Mouse (Mus musculus): ENCODE measurements around the gene Nt5c2. TPM values are rescaled to one million over a fixed set of nuclear protein-coding genes. Genes with fewer than 3 reads are reported as not detected.

Nt5c2 gene
- polyA plus RNA-seq, 1 experiment from 2014 or later, result 73.5 TPM

GRCm38 (mm10) chr19:46976743-46977142 is 38.2 kb downstream of the Nt5c2 start:
- H3K4me2 ChIP-seq, result no peak overlapping the region

GRCm38 (mm10) chr19:46975997-46976396 is 39.0 kb downstream of the Nt5c2 start:
- Histone ChIP-seq H3K4me2 (no peak overlapping the region), H3K4me3 (ENCODE audit: low read depth, low read length) (no peak overlapping the region), H3K9me3 (ENCODE audit: control insufficient read depth, low read length) (no peaks in the 10 kb centered on the region), H3K36me3 (ENCODE audit: control insufficient read depth, insufficient read depth, low read length) (no peaks in the 10 kb centered on the region), H3K9ac (ENCODE audit: low read length) (no peak overlapping the region), H3K27ac (ENCODE audit: low read depth, low read length) (no peak overlapping the region), H3K4me1 (ENCODE audit: control insufficient read depth, insufficient read depth, low read length) (peaks cover 12% of the 10 kb centered on the region), H3K27me3 (ENCODE audit: control insufficient read depth, insufficient read depth, low read length) (no peaks in the 10 kb centered on the region)
- ATAC-seq (ENCODE audit: low FRiP score), result no peak
- 92% methylated on average over 8 of the region's 8 CpGs for WGBS
- peak; percentile 68 for DNase-seq (ENCODE audit: low spot score, missing footprints)

More at GRCm38 (mm10) chr19:46976743-46977142, 38.2 kb downstream of the Nt5c2 start:
- ATAC-seq (ENCODE audit: low FRiP score), result no peak
- Histone ChIP-seq H3K4me1 (ENCODE audit: control insufficient read depth, insufficient read depth, low read length) (peaks cover 5% of the 10 kb centered on the region), H3K9ac (ENCODE audit: low read length) (no peak overlapping the region), H3K27me3 (ENCODE audit: control insufficient read depth, insufficient read depth, low read length) (no peaks in the 10 kb centered on the region), H3K36me3 (ENCODE audit: control insufficient read depth, insufficient read depth, low read length) (no peaks in the 10 kb centered on the region), H3K4me3 (ENCODE audit: low read depth, low read length) (no peak overlapping the region), H3K9me3 (ENCODE audit: control insufficient read depth, low read length) (no peaks in the 10 kb centered on the region), H3K27ac (ENCODE audit: low read depth, low read length) (no peak overlapping the region)
- WGBS, result 74% methylated on average over 2 of the region's 2 CpGs
- peak; percentile 62 for DNase-seq (ENCODE audit: low spot score, missing footprints)

GRCm38 (mm10) chr19:46975565-46975964 is 39.4 kb downstream of the Nt5c2 start:
- no peak overlapping the region for H3K27ac ChIP-seq (ENCODE audit: low read depth, low read length)
- no peaks in the 10 kb centered on the region for H3K9me3 ChIP-seq (ENCODE audit: control insufficient read depth, low read length)
- no peak overlapping the region for H3K4me2 ChIP-seq
- H3K4me1 ChIP-seq (ENCODE audit: control insufficient read depth, insufficient read depth, low read length), result peaks cover 13% of the 10 kb centered on the region
- no peaks in the 10 kb centered on the region for H3K36me3 ChIP-seq (ENCODE audit: control insufficient read depth, insufficient read depth, low read length)
- H3K27me3 ChIP-seq (ENCODE audit: control insufficient read depth, insufficient read depth, low read length), result no peaks in the 10 kb centered on the region
- ATAC-seq (ENCODE audit: low FRiP score), result no peak
- no peak overlapping the region for H3K9ac ChIP-seq (ENCODE audit: low read length)
- no peak overlapping the region for H3K4me3 ChIP-seq (ENCODE audit: low read depth, low read length)
- 76% methylated on average over 4 of the region's 4 CpGs for WGBS
- DNase-seq (ENCODE audit: low spot score, missing footprints), result peak; percentile 69

GRCm38 (mm10) chr19:46972159-46972558 is 42.8 kb downstream of the Nt5c2 start:
- Histone ChIP-seq H3K27me3 (ENCODE audit: control insufficient read depth, insufficient read depth, low read length) (no peaks in the 10 kb centered on the region), H3K4me2 (no peak overlapping the region), H3K27ac (ENCODE audit: low read depth, low read length) (peak overlapping the region; percentile 86; the same call in 1 of the 2 replicates), H3K9me3 (ENCODE audit: control insufficient read depth, low read length) (no peaks in the 10 kb centered on the region), H3K4me1 (ENCODE audit: control insufficient read depth, insufficient read depth, low read length) (peaks cover 15% of the 10 kb centered on the region), H3K36me3 (ENCODE audit: control insufficient read depth, insufficient read depth, low read length) (no peaks in the 10 kb centered on the region), H3K9ac (ENCODE audit: low read length) (no peak overlapping the region), H3K4me3 (ENCODE audit: low read depth, low read length) (no peak overlapping the region)
- DNase-seq (ENCODE audit: low spot score, missing footprints) (no peak), ATAC-seq (ENCODE audit: low FRiP score) (no peak)
- WGBS, result 96% methylated on average over 3 of the region's 3 CpGs

- Histone ChIP-seq H3K4me2 (no peak overlapping the region), H3K36me3 (ENCODE audit: control insufficient read depth, insufficient read depth, low read length) (no peaks in the 10 kb centered on the region), H3K27ac (ENCODE audit: low read depth, low read length) (peak overlapping the region; percentile 86), H3K4me3 (ENCODE audit: low read depth, low read length) (no peak overlapping the region), H3K27me3 (ENCODE audit: control insufficient read depth, insufficient read depth, low read length) (no peaks in the 10 kb centered on the region), H3K4me1 (ENCODE audit: control insufficient read depth, insufficient read depth, low read length) (peaks cover 15% of the 10 kb centered on the region), H3K9me3 (ENCODE audit: control insufficient read depth, low read length) (no peaks in the 10 kb centered on the region), H3K9ac (ENCODE audit: low read length) (peak overlapping the region; percentile 53)
- ATAC-seq (ENCODE audit: low FRiP score) (peak; percentile 38; the same call in 1 of the 2 replicates), DNase-seq (ENCODE audit: low spot score, missing footprints) (peak; percentile 87)
- WGBS, result 59% methylated on average over 9 of the region's 9 CpGs
Observed at GRCm38 (mm10) chr19:46971712-46972111, 43.2 kb downstream of the Nt5c2 start.

- Histone ChIP-seq H3K4me3 (ENCODE audit: low read depth, low read length) (no peak overlapping the region), H3K27me3 (ENCODE audit: control insufficient read depth, insufficient read depth, low read length) (no peaks in the 10 kb centered on the region), H3K27ac (ENCODE audit: low read depth, low read length) (peak overlapping the region; percentile 86), H3K36me3 (ENCODE audit: control insufficient read depth, insufficient read depth, low read length) (no peaks in the 10 kb centered on the region), H3K4me1 (ENCODE audit: control insufficient read depth, insufficient read depth, low read length) (peaks cover 15% of the 10 kb centered on the region), H3K9me3 (ENCODE audit: control insufficient read depth, low read length) (no peaks in the 10 kb centered on the region), H3K9ac (ENCODE audit: low read length) (peak overlapping the region; percentile 53), H3K4me2 (no peak overlapping the region)
- peak; percentile 90 for DNase-seq (ENCODE audit: low spot score, missing footprints)
- WGBS, result 40% methylated on average over 8 of the region's 8 CpGs
- ATAC-seq (ENCODE audit: low FRiP score), result peak; percentile 83
Observed at GRCm38 (mm10) chr19:46971051-46971689, 43.8 kb downstream of the Nt5c2 start.

- H3K4me1 ChIP-seq (ENCODE audit: control insufficient read depth, insufficient read depth, low read length), result peaks cover 15% of the 10 kb centered on the region
- H3K9ac ChIP-seq (ENCODE audit: low read length), result no peak overlapping the region
- H3K4me3 ChIP-seq (ENCODE audit: low read depth, low read length), result no peak overlapping the region
- 65% methylated on average over 13 of the region's 13 CpGs for WGBS
- no peaks in the 10 kb centered on the region for H3K9me3 ChIP-seq (ENCODE audit: control insufficient read depth, low read length)
- peak; percentile 36 for ATAC-seq (ENCODE audit: low FRiP score)
- H3K36me3 ChIP-seq (ENCODE audit: control insufficient read depth, insufficient read depth, low read length), result no peaks in the 10 kb centered on the region
- no peaks in the 10 kb centered on the region for H3K27me3 ChIP-seq (ENCODE audit: control insufficient read depth, insufficient read depth, low read length)
- no peak overlapping the region for H3K4me2 ChIP-seq
- H3K27ac ChIP-seq (ENCODE audit: low read depth, low read length), result peak overlapping the region; percentile 12; the same call in 1 of the 2 replicates
- no peak for DNase-seq (ENCODE audit: low spot score, missing footprints)
Observed at GRCm38 (mm10) chr19:46970121-46970729, 44.7 kb downstream of the Nt5c2 start.

GRCm38 (mm10) chr19:46969286-46969985 is 45.5 kb downstream of the Nt5c2 start:
- H3K36me3 ChIP-seq (ENCODE audit: control insufficient read depth, insufficient read depth, low read length), result no peaks in the 10 kb centered on the region
- H3K9me3 ChIP-seq (ENCODE audit: control insufficient read depth, low read length), result no peaks in the 10 kb centered on the region
- no peaks in the 10 kb centered on the region for H3K27me3 ChIP-seq (ENCODE audit: control insufficient read depth, insufficient read depth, low read length)
- H3K27ac ChIP-seq (ENCODE audit: low read depth, low read length), result no peak overlapping the region
- no peak overlapping the region for H3K4me2 ChIP-seq
- H3K4me3 ChIP-seq (ENCODE audit: low read depth, low read length), result no peak overlapping the region
- peaks cover 15% of the 10 kb centered on the region for H3K4me1 ChIP-seq (ENCODE audit: control insufficient read depth, insufficient read depth, low read length)
- DNase-seq (ENCODE audit: low spot score, missing footprints) (no peak), ATAC-seq (ENCODE audit: low FRiP score) (no peak)
- no peak overlapping the region for H3K9ac ChIP-seq (ENCODE audit: low read length)
- 85% methylated on average over 22 of the region's 22 CpGs for WGBS

- Histone ChIP-seq H3K4me3 (ENCODE audit: low read depth, low read length) (no peak overlapping the region), H3K9me3 (ENCODE audit: control insufficient read depth, low read length) (no peaks in the 10 kb centered on the region), H3K9ac (ENCODE audit: low read length) (no peak overlapping the region), H3K4me2 (no peak overlapping the region), H3K27ac (ENCODE audit: low read depth, low read length) (no peak overlapping the region), H3K36me3 (ENCODE audit: control insufficient read depth, insufficient read depth, low read length) (no peaks in the 10 kb centered on the region), H3K27me3 (ENCODE audit: control insufficient read depth, insufficient read depth, low read length) (no peaks in the 10 kb centered on the region), H3K4me1 (ENCODE audit: control insufficient read depth, insufficient read depth, low read length) (peaks cover 15% of the 10 kb centered on the region)
- no peak for DNase-seq (ENCODE audit: low spot score, missing footprints)
- WGBS, result 88% methylated on average over 5 of the region's 5 CpGs
- no peak for ATAC-seq (ENCODE audit: low FRiP score)
Observed at GRCm38 (mm10) chr19:46968833-46969232, 46.1 kb downstream of the Nt5c2 start.

Data from midbrain, embryonic 11.5 days (tissue).